Mouse (Mus musculus) midbrain, embryonic 12.5 days (tissue): Measurements from ENCODE around the gene Gm10638. TPM values are rescaled to one million over a fixed set of nuclear protein-coding genes. Genes with fewer than 3 reads are reported as not detected.

Source experiments
- ATAC-seq: fragments of 200-750 bp; cut with Nextera tagmentation; 2 replicates; pipeline ENCODE4 v1.8.0; 2017; ENCODE audit warnings: low read depth, moderate TSS enrichment, moderate library complexity; ENCODE audit not compliant: low FRiP score
- H3K27ac ChIP-seq: fragments of 300-500 bp; sonication (generic); replicated peaks from 2 replicates; pipeline ENCODE4 v1.5.1; 2016; ENCODE audit warnings: mild to moderate bottlenecking
- H3K27me3 ChIP-seq: fragments of 300-500 bp; sonication (generic); 2 replicates; pipeline ENCODE4 v1.6.1; 2016; ENCODE audit warnings: mild to moderate bottlenecking
- H3K36me3 ChIP-seq: fragments of 300-500 bp; sonication (generic); 2 replicates; pipeline ENCODE4 v1.6.1; 2016
- H3K4me1 ChIP-seq: fragments of 300-500 bp; sonication (generic); 2 replicates; pipeline ENCODE4 v1.6.1; 2016
- H3K4me2 ChIP-seq: fragments of 300-500 bp; sonication (generic); replicated peaks from 2 replicates; pipeline ENCODE4 v1.6.1; 2016; ENCODE audit warnings: mild to moderate bottlenecking, moderate library complexity
- H3K4me3 ChIP-seq: fragments of 300-500 bp; sonication (generic); 2 replicates; pipeline ENCODE4 v1.5.1; 2016; ENCODE audit warnings: mild to moderate bottlenecking
- H3K9ac ChIP-seq: fragments of 300-500 bp; sonication (generic); replicated peaks from 2 replicates; pipeline ENCODE4 v1.6.1; 2016; ENCODE audit warnings: mild to moderate bottlenecking, moderate library complexity
- H3K9me3 ChIP-seq: fragments of 300-500 bp; sonication (generic); 2 replicates; pipeline ENCODE4 v1.6.1; 2016; ENCODE audit warnings: mild to moderate bottlenecking
- WGBS: fragments of 180-500 bp; shearing (Covaris S2); methylation state at CpG from one replicate; pipeline ENCODE4 v1.1.7; 2016; 5-methylcytosine and 5-hydroxymethylcytosine counted together
- polyA plus RNA-seq: library from polyadenylated mRNA; unstranded; fragments of >200 nt; fragmentation: Nextera tagmentation; extraction: Ambion mirVana; gene quantifications from 2 replicates; pipeline ENCODE4 v1.2.1, GENCODE M21; 2016

Gm10638 gene
- polyA plus RNA-seq, 1 experiment from 2014 or later, result 9.7 TPM

DNA sequence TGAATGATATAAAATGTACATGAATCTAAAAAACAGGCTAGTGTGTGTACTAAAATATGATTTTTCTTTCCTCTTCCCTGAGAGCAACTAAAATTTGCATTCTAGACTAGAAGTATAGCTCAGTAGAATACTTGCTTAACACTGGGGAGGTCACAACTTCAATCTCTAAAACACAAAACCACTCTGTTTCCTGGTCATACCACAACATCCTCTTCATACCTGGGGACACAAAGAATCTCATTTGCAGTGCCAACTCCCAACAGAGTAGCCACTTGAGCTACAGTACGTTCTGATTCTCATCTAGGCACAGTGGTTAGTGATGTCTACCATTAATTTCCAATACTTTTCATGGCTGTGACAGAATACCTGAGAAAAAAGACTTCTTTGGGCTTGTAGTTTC is 26.1 kb upstream of the Gm10638 start:
- Histone ChIP-seq H3K9ac (no peak overlapping the region), H3K4me3 (no peak overlapping the region), H3K36me3 (peaks cover 30% of the 10 kb centered on the region; the same call in 1 of the 2 replicates), H3K4me2 (no peak overlapping the region), H3K27me3 (no peaks in the 10 kb centered on the region), H3K9me3 (no peaks in the 10 kb centered on the region), H3K27ac (no peak overlapping the region), H3K4me1 (peaks cover 3% of the 10 kb centered on the region)
- ATAC-seq, result no peak
- WGBS, result 98% methylated on average over 1 of the region's 1 CpGs

DNA sequence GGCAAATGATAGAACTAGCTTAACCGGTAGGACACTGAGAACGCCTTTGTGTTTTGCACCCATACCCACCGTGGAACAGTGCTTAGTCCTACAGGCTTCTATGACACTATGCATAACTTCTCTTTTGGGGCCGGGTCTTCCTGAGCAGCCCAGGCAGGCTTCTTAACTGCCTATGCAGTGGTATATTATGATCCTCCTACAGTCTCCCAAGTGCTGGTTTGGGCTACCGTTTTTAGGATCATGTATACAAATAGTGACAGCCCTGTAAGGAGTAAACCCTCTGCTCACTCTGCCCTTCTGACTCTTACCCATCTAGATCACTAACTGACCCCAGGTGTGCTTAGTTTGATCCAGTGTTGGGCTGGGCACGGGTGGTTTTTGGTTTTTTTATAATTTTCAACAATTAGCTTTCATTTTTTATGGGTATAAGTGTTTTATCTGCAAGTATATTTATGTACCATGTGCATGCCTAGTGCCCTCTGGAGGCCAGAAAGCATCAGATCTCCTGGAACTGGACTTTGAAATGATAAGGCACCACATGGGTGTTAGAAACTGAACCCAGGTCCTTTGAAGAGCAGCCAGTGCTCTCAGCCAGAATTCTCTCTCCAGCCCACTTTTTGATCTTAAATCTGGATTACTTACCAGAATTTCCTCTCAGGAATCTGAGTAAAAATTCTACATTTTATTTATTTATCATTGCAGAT is 24.6 kb upstream of the Gm10638 start:
- Histone ChIP-seq H3K27ac (no peak overlapping the region), H3K4me2 (no peak overlapping the region), H3K4me3 (no peak overlapping the region), H3K27me3 (no peaks in the 10 kb centered on the region), H3K9ac (no peak overlapping the region), H3K9me3 (no peaks in the 10 kb centered on the region), H3K4me1 (no peaks in the 10 kb centered on the region), H3K36me3 (peaks cover 30% of the 10 kb centered on the region; the same call in 1 of the 2 replicates)
- no peak for ATAC-seq
- 96% methylated on average over 6 of the region's 6 CpGs for WGBS

DNA sequence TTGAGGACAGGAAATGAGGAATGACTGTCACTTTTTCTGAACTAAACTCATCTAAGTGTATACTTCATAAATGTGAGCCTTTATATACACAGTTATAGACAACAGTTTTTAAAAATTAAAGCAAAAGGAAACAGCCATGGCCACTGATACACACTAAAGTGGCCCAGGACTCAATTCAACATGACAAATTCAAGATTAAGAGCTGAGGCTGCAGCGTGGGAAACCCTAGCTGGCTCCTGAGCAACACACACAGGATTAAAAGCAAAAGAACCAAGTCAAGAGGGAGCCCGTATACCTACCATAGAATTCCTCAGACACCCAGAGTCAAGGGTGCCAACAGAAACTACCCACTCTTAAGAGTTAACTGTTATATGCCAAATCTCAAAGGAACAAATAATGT is 24.0 kb upstream of the Gm10638 start:
- no peak overlapping the region for H3K27ac ChIP-seq
- no peak for ATAC-seq
- 86% methylated on average over 2 of the region's 2 CpGs for WGBS
- H3K36me3 ChIP-seq, result peaks cover 30% of the 10 kb centered on the region; the same call in 1 of the 2 replicates
- H3K9ac ChIP-seq, result no peak overlapping the region
- no peaks in the 10 kb centered on the region for H3K27me3 ChIP-seq
- H3K9me3 ChIP-seq, result no peaks in the 10 kb centered on the region
- no peaks in the 10 kb centered on the region for H3K4me1 ChIP-seq
- H3K4me3 ChIP-seq, result no peak overlapping the region
- H3K4me2 ChIP-seq, result no peak overlapping the region

DNA sequence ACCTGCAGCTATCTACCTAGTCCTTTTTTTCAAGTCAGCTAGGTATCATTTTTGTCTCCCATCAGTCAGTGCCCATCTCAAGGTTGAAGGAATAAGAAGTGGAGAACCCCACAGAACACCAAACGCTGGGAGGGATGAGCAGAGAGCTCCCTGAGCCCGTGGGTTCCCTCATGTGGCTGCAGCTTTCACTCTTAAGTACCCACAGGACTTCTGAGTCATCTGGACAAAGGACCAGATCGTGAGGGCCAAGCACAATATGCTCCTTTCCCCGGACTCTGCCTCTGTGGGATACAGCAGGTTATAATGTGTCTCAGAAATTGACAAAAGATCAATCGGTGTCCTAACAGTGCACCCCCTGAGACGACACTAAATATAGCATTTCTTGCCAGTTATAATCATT is 18.5 kb upstream of the Gm10638 start:
- Histone ChIP-seq H3K9me3 (no peaks in the 10 kb centered on the region), H3K4me3 (no peak overlapping the region), H3K4me2 (no peak overlapping the region), H3K36me3 (peaks cover 20% of the 10 kb centered on the region; the same call in 1 of the 2 replicates), H3K4me1 (peaks cover 24% of the 10 kb centered on the region), H3K27ac (no peak overlapping the region; the same call in 1 of the 2 replicates), H3K9ac (no peak overlapping the region), H3K27me3 (no peaks in the 10 kb centered on the region)
- no peak for ATAC-seq
- WGBS, result 69% methylated on average over 6 of the region's 6 CpGs

DNA sequence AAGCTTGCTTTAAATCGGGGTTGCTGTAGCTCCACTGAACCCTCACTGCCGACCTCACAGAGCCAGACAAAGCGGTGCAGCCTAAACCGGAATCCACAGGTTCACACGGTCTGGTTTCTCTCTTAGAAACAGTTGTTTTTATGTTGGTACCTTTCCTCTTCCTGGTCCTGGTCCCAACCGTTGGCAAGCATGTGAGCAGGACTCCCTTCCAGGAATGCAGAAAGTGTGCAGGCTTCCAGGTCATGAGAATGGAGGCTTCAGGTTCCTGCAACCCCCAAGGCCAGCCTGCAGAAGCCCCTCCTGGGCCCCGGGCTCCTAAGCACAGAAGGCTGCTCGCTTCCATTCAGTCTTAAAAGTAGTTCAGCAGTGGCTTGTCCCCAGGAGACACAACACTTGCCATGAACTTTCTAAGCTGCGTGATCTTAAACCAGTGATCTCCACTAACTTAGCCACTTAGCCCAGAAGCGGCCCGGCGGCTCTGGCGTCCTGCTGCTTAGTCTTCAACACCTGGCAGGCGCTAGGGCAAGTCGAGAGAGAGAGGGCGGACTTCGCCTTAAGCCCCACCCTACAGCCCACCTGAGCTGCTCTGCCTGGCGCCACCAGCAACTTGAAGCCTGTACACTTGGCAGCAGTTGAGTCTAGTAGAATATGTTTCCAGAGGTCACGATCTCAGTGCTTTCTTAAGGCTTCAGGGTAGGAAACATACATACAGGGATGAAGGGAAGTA is 17.1 kb upstream of the Gm10638 start:
- Histone ChIP-seq H3K4me3 (no peak overlapping the region), H3K27ac (no peak overlapping the region), H3K4me2 (no peak overlapping the region), H3K4me1 (peaks cover 24% of the 10 kb centered on the region), H3K9ac (no peak overlapping the region), H3K9me3 (no peaks in the 10 kb centered on the region), H3K36me3 (peaks cover 8% of the 10 kb centered on the region; the same call in 1 of the 2 replicates), H3K27me3 (no peaks in the 10 kb centered on the region)
- ATAC-seq, result no peak
- 72% methylated on average over 19 of the region's 19 CpGs for WGBS

DNA sequence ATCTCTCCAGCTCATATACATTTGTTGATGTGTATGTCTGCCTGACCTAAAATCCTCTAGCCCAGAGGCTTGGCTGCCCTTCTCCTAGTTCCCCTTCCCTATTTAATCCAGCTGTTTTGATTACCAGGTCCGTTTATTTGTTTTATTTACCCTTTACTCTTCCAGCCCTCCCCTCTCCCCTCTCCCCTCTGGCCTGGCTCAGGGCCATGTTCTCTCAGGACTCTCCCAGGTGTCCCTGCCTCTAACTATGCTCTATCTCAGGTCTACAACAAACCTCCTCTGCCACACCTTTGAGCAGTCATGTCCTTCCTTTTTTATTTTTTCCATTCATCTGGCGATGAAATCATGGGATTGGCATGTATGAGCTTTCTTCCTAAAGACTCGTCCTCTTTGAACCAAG is 15.2 kb upstream of the Gm10638 start:
- 64% methylated on average over 3 of the region's 3 CpGs for WGBS

DNA sequence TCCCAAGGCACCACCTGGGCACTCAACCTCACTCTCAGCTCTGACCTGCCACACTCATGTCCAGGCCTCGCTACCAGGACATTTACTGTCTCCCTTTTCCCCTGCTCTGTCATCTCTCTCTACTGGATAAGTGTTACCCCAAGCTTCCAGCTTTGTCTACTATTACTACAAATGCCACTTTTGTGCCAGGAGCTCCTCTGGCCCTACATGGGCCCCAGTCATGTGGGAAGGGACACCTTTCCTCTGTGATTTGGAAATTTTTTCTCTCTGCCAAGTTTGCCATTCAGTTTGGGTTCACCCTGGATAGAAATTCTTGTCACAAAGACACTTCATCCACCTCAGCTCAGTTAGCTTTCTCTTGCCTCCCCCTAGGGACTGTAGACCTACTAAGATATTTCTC is 14.6 kb upstream of the Gm10638 start:
- ATAC-seq, result no peak
- WGBS, result 94% methylated on average over 1 of the region's 1 CpGs
- Histone ChIP-seq H3K4me3 (no peak overlapping the region), H3K4me1 (peaks cover 28% of the 10 kb centered on the region), H3K9ac (no peak overlapping the region), H3K36me3 (peaks cover 5% of the 10 kb centered on the region; the same call in 1 of the 2 replicates), H3K27ac (no peak overlapping the region), H3K9me3 (no peaks in the 10 kb centered on the region), H3K27me3 (no peaks in the 10 kb centered on the region), H3K4me2 (no peak overlapping the region)

More for the DNA sequence above, 15.2 kb upstream of the Gm10638 start:
- no peaks in the 10 kb centered on the region for H3K9me3 ChIP-seq
- H3K4me2 ChIP-seq, result no peak overlapping the region
- no peak for ATAC-seq
- peaks cover 5% of the 10 kb centered on the region; the same call in 1 of the 2 replicates for H3K36me3 ChIP-seq
- H3K27ac ChIP-seq, result no peak overlapping the region
- peaks cover 28% of the 10 kb centered on the region for H3K4me1 ChIP-seq
- H3K4me3 ChIP-seq, result no peak overlapping the region
- no peaks in the 10 kb centered on the region for H3K27me3 ChIP-seq
- H3K9ac ChIP-seq, result no peak overlapping the region

DNA sequence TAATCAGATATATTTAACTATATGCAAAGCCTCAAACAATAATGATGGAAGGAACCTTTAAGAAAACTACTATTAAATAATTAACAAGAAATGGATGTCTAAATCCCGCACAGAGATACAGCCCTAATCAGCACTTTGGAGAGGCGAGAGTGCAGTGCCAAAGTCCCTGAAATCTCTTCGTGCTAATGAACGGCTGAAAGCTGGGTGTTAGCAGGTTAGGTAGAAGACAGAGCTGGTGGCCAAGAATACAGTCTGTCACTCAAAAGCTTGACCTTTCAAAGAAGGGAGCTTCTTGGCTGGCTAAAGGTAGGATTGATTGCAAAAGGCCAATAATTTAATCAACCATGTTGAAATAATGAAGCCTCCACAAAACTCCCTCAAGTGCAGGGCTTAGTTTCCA is 11.3 kb upstream of the Gm10638 start:
- Histone ChIP-seq H3K4me1 (peaks cover 19% of the 10 kb centered on the region), H3K9me3 (no peaks in the 10 kb centered on the region), H3K4me2 (no peak overlapping the region), H3K36me3 (no peaks in the 10 kb centered on the region), H3K27ac (no peak overlapping the region), H3K9ac (no peak overlapping the region), H3K27me3 (no peaks in the 10 kb centered on the region), H3K4me3 (no peak overlapping the region)
- no peak for ATAC-seq
- WGBS, result 78% methylated on average over 4 of the region's 4 CpGs

DNA sequence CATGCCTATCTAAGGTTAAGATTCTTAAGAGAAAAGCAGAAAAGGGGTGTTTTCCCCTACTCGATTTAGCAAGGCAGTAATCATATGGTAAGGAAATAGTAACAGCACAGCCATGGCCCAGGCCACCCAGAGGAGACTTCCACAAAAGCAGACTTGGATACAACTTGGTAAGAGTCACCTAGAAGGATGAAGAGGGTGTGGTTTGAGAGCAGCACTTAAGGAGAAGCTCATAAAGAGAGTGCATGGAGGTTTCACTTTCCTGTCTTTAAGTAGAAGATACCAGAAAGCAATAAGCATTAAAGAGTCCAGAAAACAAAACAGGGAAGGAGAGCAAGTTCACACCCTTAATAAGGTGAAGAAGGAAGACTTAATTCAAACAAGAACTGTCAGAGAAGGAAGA is 10.5 kb upstream of the Gm10638 start:
- H3K4me1 ChIP-seq, result peaks cover 19% of the 10 kb centered on the region
- ATAC-seq, result no peak
- H3K27me3 ChIP-seq, result no peaks in the 10 kb centered on the region
- no peak overlapping the region for H3K4me3 ChIP-seq
- WGBS, result 89% methylated on average over 1 of the region's 1 CpGs
- no peak overlapping the region for H3K27ac ChIP-seq
- H3K9ac ChIP-seq, result no peak overlapping the region
- H3K36me3 ChIP-seq, result no peaks in the 10 kb centered on the region
- H3K9me3 ChIP-seq, result no peaks in the 10 kb centered on the region
- no peak overlapping the region for H3K4me2 ChIP-seq

DNA sequence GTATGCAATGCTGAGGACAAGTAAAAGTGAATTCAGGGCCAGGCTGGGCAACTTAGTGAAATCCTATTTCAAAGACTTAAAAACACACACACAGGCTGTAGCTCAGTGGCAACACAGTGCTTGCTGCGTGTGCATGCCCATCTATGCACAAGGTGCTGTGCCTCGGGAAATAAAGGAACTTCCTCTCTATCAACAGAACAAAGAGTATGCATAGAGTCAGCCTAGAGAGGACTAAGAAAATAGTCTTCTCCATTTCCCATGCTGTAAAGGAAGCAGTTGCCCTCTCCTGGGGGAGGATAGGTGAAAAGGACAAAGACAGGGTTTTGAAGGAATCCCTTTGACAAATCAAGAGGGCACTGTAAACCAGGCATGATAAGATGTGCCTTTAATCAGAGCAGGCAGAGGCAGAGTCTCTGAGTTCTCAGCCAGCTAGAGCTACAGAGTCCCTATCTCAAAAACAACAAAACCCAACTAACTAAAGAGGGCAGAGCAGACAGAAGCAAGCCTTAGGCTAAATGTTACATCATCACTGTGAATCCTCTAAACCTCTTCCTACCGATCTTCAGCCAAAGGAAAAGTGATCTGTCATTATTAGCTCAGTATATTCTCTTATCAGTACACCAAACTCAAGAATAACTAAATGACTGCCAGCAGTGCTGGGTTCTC is 9.9 kb upstream of the Gm10638 start:
- Histone ChIP-seq H3K36me3 (no peaks in the 10 kb centered on the region), H3K4me2 (no peak overlapping the region), H3K9ac (no peak overlapping the region), H3K9me3 (no peaks in the 10 kb centered on the region), H3K27me3 (no peaks in the 10 kb centered on the region), H3K27ac (no peak overlapping the region), H3K4me3 (no peak overlapping the region), H3K4me1 (peaks cover 14% of the 10 kb centered on the region)
- no peak for ATAC-seq
- WGBS, result 64% methylated on average over 3 of the region's 3 CpGs

DNA sequence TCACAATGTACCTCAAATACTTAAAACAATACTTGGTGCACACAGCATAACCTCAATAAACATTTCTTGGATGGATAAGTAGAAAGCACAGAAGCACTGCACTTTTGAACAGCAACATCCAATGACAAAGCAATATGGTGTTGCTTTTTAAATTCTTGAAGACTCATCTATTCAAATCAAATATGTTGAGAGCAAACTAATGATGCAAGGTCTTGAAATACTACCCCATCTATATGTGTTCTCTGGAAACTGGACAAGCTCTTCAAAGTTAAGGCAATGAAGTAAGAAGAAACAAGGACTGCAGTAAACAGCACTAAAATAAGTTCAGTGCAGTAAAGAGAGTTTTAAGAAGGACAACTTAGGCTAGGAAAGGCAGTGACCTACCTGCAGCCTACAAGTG is 4.6 kb upstream of the Gm10638 start:
- Histone ChIP-seq H3K9me3 (no peaks in the 10 kb centered on the region), H3K4me1 (peaks cover 27% of the 10 kb centered on the region), H3K36me3 (no peaks in the 10 kb centered on the region), H3K27me3 (no peaks in the 10 kb centered on the region), H3K9ac (no peak overlapping the region), H3K27ac (no peak overlapping the region), H3K4me2 (no peak overlapping the region), H3K4me3 (no peak overlapping the region)
- no peak for ATAC-seq

DNA sequence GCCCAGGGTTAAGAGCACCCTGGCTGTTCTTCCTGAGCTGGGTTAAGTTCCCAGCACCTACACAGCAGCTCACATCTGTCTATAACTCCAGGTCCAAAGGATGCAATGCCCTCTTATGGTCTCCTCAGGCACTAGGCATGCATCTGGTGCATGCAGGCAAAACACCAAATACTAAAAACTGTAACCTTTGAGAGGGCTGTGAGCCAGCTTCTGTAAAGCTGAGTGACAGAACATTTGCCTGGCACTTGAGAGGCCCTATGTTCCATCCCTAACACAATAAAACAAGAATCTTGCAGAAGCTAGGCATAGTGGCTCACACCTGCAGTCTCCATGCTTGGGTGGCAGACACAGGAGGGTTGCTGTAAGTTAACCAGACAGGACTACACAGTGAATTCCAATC is 3.9 kb upstream of the Gm10638 start:
- Histone ChIP-seq H3K27me3 (no peaks in the 10 kb centered on the region), H3K9ac (no peak overlapping the region), H3K36me3 (no peaks in the 10 kb centered on the region), H3K4me1 (peaks cover 28% of the 10 kb centered on the region), H3K9me3 (no peaks in the 10 kb centered on the region), H3K4me2 (no peak overlapping the region), H3K4me3 (no peak overlapping the region), H3K27ac (no peak overlapping the region)
- ATAC-seq, result no peak
